Mouse (Mus musculus): Measurements from ENCODE around the gene Pex16.
A peak's percentile ranks its signal among the peaks of the same experiment; 100 is the strongest.
"Not testable (repeated sequence)": the region's sequence is repeated elsewhere in the genome, so short reads cannot be mapped to it uniquely, and the experiment has no call there.

Gene Pex16

GRCm38 (mm10) chr2:92389645-92390044, 15.2 kb downstream of the Pex16 start:
- no peak for DNase-seq

GRCm38 (mm10) chr2:92390206-92390930, 15.9 kb downstream of the Pex16 start:
- DNase-seq: no peak

GRCm38 (mm10) chr2:92391116-92391515, 16.6 kb downstream of the Pex16 start:
- DNase-seq: no peak

- no peak for DNase-seq
Observed at GRCm38 (mm10) chr2:92391703-92392317, 17.3 kb downstream of the Pex16 start.

- DNase-seq: peak; percentile 91
Observed at GRCm38 (mm10) chr2:92392318-92393264, 18.1 kb downstream of the Pex16 start.

GRCm38 (mm10) chr2:92395535-92395934, 21.1 kb downstream of the Pex16 start:
- no peak for DNase-seq

GRCm38 (mm10) chr2:92397436-92397835, 23.0 kb downstream of the Pex16 start:
- DNase-seq: no peak

GRCm38 (mm10) chr2:92399877-92400276, 25.4 kb downstream of the Pex16 start:
- DNase-seq: not testable (repeated sequence)

- no peak for DNase-seq
Observed at GRCm38 (mm10) chr2:92400682-92401081, 26.2 kb downstream of the Pex16 start.

- peak; percentile 86 for DNase-seq
Observed at GRCm38 (mm10) chr2:92401091-92401561, 26.6 kb downstream of the Pex16 start, which contains the start of gene Mapk8ip1. Gene Mapk8ip1 (minus strand): TSS chr2:92401263.

- DNase-seq: no peak
Observed at GRCm38 (mm10) chr2:92402591-92403326, 28.3 kb downstream of the Pex16 start.

GRCm38 (mm10) chr2:92403776-92404319, 29.4 kb downstream of the Pex16 start:
- DNase-seq: no peak

GRCm38 (mm10) chr2:92404737-92405136, 30.3 kb downstream of the Pex16 start:
- no peak for DNase-seq

GRCm38 (mm10) chr2:92405687-92406086, 31.2 kb downstream of the Pex16 start:
- DNase-seq: peak; percentile 27

- no peak for DNase-seq
Observed at GRCm38 (mm10) chr2:92408309-92409045, 34.0 kb downstream of the Pex16 start.

- DNase-seq: no peak
Observed at GRCm38 (mm10) chr2:92411705-92412104, 37.2 kb downstream of the Pex16 start.

GRCm38 (mm10) chr2:92421723-92422387, 47.4 kb downstream of the Pex16 start:
- DNase-seq: no peak

GRCm38 (mm10) chr2:92422388-92423135, 48.1 kb downstream of the Pex16 start:
- no peak for DNase-seq

GRCm38 (mm10) chr2:92423156-92423555, 48.7 kb downstream of the Pex16 start:
- no peak for DNase-seq
